Mouse (Mus musculus) sigmoid colon, adult 10 weeks (tissue): ENCODE data around the gene A730061H03Rik. TPM values are rescaled to one million over a fixed set of nuclear protein-coding genes. Genes with fewer than 3 reads are reported as not detected.

Experiments
- polyA plus RNA-seq: library from polyadenylated mRNA; stranded (reverse); fragments of 350-450 nt; fragmentation: Illumina TruSeq; extraction: RNeasy Lipid Tissue Mini Kit (QIAGEN cat#74804); gene quantifications from one replicate; pipeline ENCODE4 v1.2.3, GENCODE M21; 2014; ENCODE audit warnings: low read depth, low replicate concordance

A730061H03Rik gene
- polyA plus RNA-seq: not detected

DNA sequence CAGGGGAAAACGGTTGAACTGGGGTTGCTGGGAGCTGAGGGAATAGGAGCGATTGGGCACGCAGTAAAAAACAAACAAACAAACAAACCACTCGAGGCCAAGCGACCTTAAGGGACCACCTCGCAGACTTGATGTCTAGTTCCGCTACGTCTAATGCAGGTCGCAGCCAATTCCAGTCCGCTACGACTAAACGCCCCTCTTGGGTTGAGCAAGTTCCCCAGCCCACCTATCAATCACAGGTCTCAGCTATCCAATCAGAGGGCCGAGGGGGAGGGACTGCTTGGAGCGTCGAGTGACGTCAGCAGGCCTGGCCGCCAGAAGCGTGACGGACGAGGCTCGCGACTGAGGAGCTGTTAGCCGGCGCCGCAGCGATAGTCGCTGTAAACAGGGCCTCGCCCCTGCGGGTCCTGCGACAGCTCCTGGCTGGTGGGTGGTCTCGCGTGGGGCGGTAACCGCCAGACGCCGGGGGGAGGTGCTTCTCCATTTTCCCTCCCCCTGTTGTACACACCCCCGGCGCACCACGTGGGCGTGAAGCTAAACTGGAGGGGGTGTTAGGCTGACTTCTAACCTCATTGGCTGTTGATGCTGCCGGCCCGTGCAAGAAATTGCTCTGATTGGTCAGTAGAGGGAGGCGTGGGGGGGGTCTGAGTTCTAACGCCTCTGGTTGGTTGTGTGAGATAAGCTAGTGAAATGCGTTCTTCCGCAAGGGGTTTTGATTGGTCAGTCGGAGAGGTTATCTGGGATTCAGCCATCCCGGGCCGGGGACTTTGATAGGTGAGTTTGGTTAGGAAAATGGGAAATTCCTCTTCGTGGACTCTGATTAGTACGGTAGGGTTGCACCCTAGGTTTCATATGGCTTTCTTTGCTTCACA lies at the start of gene A730061H03Rik:
Gene A730061H03Rik, minus strand, starts transcription at position 205 of the 872 bp plus-strand sequence.

DNA sequence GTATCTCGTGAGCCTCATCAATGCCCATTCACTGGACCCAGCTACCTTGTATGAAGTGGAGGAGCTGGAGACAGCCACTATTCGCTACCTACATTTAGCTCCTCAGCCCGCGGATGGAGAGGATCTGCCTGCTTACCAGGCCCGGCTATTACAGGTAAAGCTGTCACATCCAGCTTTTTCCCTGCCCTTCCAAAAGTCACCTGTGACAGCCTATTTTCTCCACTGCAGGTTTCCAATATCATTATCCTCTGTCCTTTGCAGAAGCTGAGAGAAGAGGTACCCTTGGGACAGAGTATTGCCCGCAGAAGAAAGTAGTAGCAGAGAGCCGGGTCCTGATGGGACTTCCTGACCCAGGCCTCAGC lies 43.0 kb upstream of the A730061H03Rik start, which contains the start of gene Irf9:
Gene Irf9, plus strand, starts transcription at position 301 of the 362 bp plus-strand sequence.

DNA sequence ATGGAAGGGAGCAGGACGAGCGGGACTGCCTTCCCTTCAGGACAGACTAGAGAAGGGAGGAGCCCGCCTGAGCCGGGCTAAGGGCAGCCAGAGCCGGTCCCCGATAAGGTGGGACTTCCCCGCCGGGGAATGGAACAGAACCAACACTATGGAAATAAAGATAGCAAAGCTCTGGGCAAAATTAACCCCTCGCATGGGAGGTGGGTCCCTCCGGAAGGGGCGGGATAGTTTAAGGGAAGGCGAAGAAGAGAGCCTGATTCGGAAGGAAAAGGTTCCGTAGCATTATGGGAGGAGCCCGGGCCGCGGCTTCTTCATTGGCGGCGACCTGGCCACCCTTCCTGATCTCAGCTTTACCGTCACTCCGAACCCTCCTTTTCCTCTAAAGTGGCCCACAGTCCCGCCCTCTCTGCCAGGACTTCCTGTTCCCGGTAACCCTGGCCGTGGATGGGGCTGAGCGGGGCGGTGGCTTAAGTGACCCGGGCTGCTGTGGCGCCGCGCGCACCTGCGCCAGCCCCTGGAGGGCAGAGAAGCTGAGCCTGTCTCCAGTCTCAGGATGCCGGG lies 31.2 kb upstream of the A730061H03Rik start, which contains the start of gene Rnf31:
Gene Rnf31, plus strand, starts transcription at position 378 of the 561 bp plus-strand sequence.

DNA sequence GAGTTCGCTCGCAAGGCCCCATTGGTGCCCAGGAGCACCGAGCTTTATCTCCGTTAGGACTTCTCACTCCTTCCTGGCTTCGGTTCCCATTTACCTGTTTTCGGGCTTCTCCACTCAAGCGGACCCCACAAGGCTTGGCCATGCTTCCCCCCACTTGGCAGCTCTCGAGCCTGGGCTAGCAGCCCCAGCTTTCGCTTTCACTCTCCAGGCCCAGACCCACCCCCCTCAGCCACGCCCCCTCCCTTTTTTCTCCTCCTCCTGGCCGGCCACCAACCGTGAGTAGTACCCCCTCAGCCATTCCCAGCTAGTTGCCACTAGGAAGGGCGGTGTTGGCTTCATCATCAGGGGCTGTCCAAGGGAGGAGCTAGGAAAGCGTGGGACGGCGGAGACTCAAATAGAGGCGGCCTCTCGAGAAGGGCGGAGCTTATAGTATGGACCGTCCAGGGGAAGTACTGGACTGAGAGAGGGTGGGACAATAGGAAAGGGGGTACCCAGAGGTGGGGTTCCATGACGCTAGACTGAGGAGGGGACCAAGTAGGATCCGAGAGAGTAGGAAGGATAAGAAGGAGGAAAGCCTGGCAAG lies 30.6 kb upstream of the A730061H03Rik start, which contains the start of gene Psme2:
Gene Psme2, minus strand, starts transcription at position 366 of the 583 bp plus-strand sequence.

DNA sequence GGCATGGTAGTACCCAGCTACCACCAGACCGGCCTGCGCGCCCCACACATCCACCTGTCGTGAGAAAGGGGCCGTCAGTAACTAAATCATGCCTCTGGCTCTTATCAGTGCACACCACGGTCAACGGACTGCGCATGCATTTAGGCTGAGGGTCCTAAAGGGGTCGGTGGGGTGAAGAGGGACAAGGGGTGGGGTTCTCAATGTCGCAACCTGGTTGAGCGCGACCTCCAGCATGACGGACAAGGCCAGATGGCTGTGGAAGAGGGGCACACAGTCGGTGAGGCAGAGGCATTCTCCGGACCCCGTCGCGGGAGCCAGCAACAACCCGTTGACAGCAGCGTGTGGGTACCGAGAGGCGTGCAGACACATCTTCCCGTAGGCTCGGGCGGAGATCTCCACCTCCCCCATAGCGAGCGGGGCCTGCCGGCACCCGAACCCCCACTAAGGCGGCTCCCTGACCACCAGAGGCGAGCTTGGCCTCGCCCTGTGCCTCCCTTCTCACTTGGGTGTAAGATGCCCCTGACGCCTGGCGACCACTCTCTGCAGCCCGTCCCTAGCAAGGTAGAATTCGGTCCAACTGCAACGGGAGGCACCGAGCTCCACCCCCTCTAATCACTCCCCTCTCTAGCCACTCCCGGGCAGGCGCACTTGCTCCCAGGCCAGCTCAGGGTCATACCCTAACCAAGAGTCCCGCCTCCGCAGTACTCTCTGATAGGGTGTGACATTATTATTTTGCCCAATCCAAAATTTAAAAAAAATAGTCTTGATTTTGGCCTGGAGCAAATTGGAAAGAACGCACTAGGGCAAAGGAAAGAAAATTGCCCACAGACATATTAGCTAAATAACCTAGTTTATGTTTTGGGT lies 24.7 kb upstream of the A730061H03Rik start, which contains the start of gene Emc9:
Gene Emc9, minus strand, starts transcription at position 601 of the 864 bp plus-strand sequence.

DNA sequence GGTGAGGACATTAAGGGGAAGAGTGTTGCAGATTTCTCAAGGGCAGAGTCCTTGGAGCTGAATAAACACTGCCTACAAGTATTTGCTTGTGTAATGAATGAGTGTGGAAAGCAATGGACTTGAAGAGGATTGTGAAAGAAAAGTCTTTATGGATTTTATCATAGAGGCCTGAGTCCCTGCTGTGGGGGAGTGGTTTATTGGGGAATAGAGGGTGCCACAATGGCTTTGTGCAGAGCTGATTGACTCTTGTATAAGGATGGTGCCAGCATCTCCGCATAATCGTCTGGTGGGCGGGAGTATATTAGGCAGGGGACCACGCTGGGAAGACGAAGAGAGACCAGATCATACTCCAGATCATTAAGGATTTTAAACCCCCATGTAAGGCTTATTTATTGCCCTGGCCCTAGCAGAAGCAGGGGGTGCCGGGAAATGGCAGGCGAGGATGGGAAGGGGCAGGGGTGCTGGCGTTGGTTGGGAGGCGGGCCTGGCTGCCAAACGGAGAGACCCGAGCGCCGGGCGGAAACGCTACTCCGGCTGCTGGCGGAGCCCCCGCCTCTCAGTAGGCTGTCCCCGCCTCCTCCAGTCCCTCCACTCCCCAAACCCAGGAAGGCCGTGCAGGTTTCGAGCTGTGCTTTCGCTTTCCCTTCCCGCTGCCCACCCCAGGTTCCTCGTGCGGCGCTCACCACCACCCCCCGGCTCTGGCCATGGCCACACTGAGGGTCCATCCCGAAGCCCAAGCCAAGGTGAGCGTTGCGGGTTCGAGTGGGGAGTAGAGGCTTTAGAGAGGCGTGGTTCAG lies 17.9 kb upstream of the A730061H03Rik start, which contains the start of gene Psme1:
Gene Psme1, plus strand, starts transcription at position 253 of the 797 bp plus-strand sequence.

DNA sequence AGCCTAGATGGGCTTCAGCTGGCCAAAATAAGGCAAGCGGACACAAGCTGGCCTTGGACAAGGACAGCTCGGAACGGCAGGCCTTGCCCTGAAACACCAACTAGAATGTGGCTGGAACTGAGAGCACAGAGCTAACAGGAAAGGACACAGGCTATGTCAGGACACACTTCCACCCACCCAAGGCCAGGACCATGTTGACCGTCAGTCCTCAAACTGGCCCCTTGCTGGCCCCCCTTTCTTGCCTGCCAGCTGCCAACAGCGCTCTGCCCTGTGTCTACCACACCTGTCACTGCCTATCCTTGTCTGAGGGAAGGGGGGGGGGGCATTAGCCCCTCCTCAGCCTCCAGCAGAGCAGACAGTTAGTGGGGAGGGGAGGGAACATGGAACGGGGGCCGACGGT lies 15.1 kb upstream of the A730061H03Rik start, which contains the start of gene Fitm1:
Gene Fitm1, plus strand, starts transcription at position 316 of the 400 bp plus-strand sequence.

DNA sequence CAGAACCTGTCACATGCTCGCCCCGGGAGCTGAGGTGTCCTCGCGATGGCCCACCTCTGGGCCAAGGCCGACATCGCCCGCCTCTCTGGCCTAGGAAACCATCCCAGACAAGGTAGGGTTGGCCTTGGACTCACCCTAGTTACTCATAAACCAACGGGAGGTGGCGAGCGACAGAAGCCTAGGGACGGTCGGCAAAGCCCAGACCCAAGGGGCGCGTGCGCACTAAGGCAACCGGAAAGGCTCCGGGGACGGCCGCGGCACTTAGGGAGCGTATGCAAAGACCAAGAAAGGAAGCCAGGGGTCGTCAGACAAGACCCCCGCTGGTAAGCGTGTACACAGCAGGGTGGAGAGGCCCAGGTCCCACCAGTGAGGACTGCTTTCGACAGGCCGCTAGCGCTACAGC lies 406 bp downstream of the A730061H03Rik start, which contains the start of gene Dcaf11:
Gene Dcaf11, plus strand, starts transcription at position 208 of the 403 bp plus-strand sequence.

DNA sequence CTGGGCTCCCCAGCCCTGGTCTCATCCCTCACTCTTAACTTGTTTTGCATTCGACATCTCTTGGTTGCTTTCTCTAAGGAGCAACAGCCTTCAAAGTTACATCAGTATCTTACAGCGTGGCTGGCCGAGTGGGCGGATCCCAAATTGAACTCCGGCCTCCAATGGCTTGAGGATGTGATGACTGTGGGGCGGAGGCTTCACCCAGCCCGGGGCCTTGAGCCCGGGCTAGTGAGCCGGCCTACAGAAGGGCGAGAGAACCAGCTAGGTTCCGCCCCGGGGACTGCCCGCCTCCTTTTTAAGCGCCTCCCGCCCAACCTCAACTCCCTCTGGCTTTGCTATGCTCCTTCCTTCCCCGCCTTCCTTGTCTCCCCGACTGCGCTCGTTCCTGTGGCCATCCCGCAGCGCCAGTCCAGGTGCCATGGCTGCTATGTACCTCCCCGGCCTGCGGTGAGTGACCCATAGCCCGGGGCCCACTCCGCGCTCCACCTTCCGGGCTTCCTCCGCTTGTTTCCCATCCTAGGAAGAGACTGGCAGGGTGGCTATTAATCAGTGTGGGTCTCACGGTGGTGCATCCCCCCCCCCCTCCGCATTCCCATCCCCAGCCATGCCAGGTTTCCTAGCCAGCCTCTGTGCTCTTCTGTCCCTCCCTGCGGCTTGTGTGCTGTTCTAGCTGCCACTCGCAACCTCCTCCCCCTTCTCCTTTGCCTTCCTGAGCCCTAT lies 20.0 kb downstream of the A730061H03Rik start, which contains the start of gene Pck2:
Gene Pck2, plus strand, starts transcription at position 200 of the 720 bp plus-strand sequence.

DNA sequence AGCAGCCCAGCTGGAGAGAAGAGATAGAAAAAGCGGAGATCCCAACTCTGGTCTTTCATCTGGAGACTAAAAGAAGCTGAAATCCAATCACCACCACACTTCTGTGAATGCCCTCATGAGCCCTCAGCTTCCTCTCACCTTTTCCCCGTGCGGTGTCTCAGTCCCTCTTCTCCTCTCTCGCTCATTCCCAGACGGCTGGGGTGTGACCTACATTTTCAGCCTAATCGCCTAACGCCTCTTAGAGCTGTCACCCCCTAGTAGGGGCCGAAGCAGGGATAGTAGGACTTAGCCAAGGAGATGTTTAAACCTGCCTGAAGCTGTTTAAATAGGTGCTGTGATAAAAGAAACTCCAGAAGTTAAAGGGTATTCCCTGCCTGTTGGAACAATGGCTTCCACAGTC lies 35.4 kb downstream of the A730061H03Rik start, which contains the start of gene Nrl:
Gene Nrl, minus strand, starts transcription at position 197 of the 400 bp plus-strand sequence.

DNA sequence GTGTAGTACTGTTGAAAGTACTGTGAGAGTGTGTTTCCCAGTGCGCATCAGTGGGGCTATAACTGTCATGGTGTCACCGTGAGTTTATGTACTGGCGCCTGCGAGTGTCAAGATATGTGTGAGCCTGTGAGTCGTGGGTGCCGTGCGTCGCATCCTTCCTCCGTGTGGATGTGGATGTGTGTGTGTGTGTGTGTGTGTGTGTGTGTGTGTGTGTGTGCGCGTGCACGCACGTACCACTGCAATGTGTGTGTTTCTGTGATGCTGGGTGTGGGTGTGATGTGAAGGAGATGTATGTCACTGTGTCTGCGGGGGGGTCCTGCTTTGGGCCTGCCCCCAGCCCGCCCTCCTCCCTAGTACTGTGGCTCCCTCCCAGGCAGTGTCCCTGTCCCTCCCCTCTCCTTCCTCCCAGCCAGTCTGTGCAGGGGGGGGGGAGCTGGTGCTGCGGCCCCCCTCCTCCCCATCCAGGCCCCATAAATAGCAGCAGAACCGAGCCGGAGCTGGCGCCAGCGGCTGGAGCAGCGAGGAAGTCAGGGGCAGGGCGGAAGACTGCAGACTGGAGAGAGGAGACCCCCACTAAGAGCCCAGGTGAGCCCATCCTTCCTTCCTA lies 50.0 kb downstream of the A730061H03Rik start, which contains the start of gene Cpne6:
Gene Cpne6, plus strand, starts transcription at position 321 of the 607 bp plus-strand sequence.

Other genes starting within 250 kb of the A730061H03Rik start
- gene Dhrs4, start 81.6 kb downstream of the A730061H03Rik start, polyA plus RNA-seq: 32.3 TPM
- gene Carmil3, start 69.8 kb downstream of the A730061H03Rik start, polyA plus RNA-seq: not detected
- gene Cpne6, start 50.0 kb downstream of the A730061H03Rik start, polyA plus RNA-seq: not detected
- gene Nrl, start 35.4 kb downstream of the A730061H03Rik start, polyA plus RNA-seq: not detected
- 5.2 TPM for gene Pck2, start 20.1 kb downstream of the A730061H03Rik start, polyA plus RNA-seq
- 21.3 TPM for gene Dcaf11, start 400 bp downstream of the A730061H03Rik start, polyA plus RNA-seq
- not detected for gene Fitm1, start 15.2 kb upstream of the A730061H03Rik start, polyA plus RNA-seq
- 139 TPM for gene Psme1, start 17.7 kb upstream of the A730061H03Rik start, polyA plus RNA-seq
- gene Emc9, start 24.9 kb upstream of the A730061H03Rik start, polyA plus RNA-seq: 7.3 TPM
- 171 TPM for gene Psme2, start 30.7 kb upstream of the A730061H03Rik start, polyA plus RNA-seq
- gene Rnf31, start 31.3 kb upstream of the A730061H03Rik start, polyA plus RNA-seq: 10.6 TPM
- 51.9 TPM for gene Irf9, start 43.2 kb upstream of the A730061H03Rik start, polyA plus RNA-seq
- gene Rec8, start 57.6 kb upstream of the A730061H03Rik start, polyA plus RNA-seq: not detected
- gene Ipo4, start 75.6 kb upstream of the A730061H03Rik start, polyA plus RNA-seq: 2.9 TPM
- 0.63 TPM for gene Gm49378, start 77.5 kb upstream of the A730061H03Rik start, polyA plus RNA-seq
- 52.5 TPM for gene Tm9sf1, start 83.4 kb upstream of the A730061H03Rik start, polyA plus RNA-seq
- gene Tssk4, start 89.8 kb upstream of the A730061H03Rik start, polyA plus RNA-seq: 0.50 TPM
- 43.5 TPM for gene Mdp1, start 100.1 kb upstream of the A730061H03Rik start, polyA plus RNA-seq
- gene Gmpr2, start 111.5 kb upstream of the A730061H03Rik start, polyA plus RNA-seq: 26.0 TPM
- gene Nedd8, start 111.7 kb upstream of the A730061H03Rik start, polyA plus RNA-seq: 50.1 TPM
- gene Tinf2, start 121.4 kb upstream of the A730061H03Rik start, polyA plus RNA-seq: 13.6 TPM
- not detected for gene Tgm1, start 153.5 kb upstream of the A730061H03Rik start, polyA plus RNA-seq
- 0.73 TPM for gene Rabggta, start 161.9 kb upstream of the A730061H03Rik start, polyA plus RNA-seq
- 15.3 TPM for gene Dhrs1, start 185.3 kb upstream of the A730061H03Rik start, polyA plus RNA-seq
- gene Nop9, start 185.3 kb upstream of the A730061H03Rik start, polyA plus RNA-seq: 3.3 TPM
- gene Cideb, start 198.1 kb upstream of the A730061H03Rik start, polyA plus RNA-seq: 5.6 TPM
- not detected for gene Ltb4r2, start 201.0 kb upstream of the A730061H03Rik start, polyA plus RNA-seq
- gene Ltb4r1, start 205.6 kb upstream of the A730061H03Rik start, polyA plus RNA-seq: not detected
- gene Adcy4, start 223.7 kb upstream of the A730061H03Rik start, polyA plus RNA-seq: 0.19 TPM
- 4.4 TPM for gene Ripk3, start 228.5 kb upstream of the A730061H03Rik start, polyA plus RNA-seq